Comparison of ENCODE assay signal across 12 mouse cellular contexts in the genomic region with DNA sequence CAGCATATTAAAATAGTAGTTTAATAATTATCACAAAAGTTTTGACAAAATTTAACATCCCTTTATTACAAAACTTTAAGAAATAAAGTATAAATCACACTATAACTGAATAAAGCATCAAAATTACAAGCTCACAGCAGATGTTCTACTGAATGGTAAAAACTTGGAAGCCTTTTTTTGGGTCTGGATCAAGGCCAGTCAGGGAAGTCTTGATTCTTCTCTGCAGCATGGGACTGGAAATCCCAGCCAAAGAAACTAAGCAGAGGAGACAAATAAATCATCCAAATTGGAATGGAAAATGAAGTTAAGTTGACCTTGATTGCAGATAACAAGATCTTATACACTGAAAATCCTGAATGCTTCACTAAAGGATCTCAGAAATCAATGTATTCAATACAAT.
DNase-seq lines count a peak whose midpoint lies in the region; ATAC-seq and TF ChIP-seq lines count a peak whose summit lies in the region.
"Had no signal": no experiment of that assay in that cellular context is flagged by ENCODE, and none has a peak within 500 bp of the region (broad histone marks: within the 10 kb centered on the region; RNA-seq: fewer than 3 reads in every experiment).

No protein-coding gene starts in this region.

- no peak for ATAC-seq in megakaryocyte progenitor cell, adult 5-6 weeks (replicated peaks; ENCODE audit: poor library complexity)

- DNase-seq in cerebellum, adult 9-10 months = peak; percentile 38
- DNase-seq in cerebellum, adult 11-12 months = no peak
- peak; percentile 25 for DNase-seq in layer of hippocampus, adult 11-12 months (ENCODE audit: low spot score)
- DNase-seq in layer of hippocampus, postnatal 36 days = no peak
- DNase-seq in adipocyte (ENCODE audit: low spot score) = peak; percentile 83
- DNase-seq in layer of hippocampus, adult 2 months (ENCODE audit: low spot score in 2 of 2) = peak; percentile 20 to 25
- DNase-seq in spleen, postnatal 14 days (ENCODE audit: low spot score in 2 of 2) = no peak
- DNase-seq: heart, adult 2 months; kidney, adult 2 months; lung, adult 18-20 months had no signal

- no peak for TF ChIP-seq CTCF in layer of hippocampus, adult 2 months (conservative IDR thresholded peaks at IDR 0.05)

- no peak overlapping the region for H3K4me3 ChIP-seq in layer of hippocampus, adult 2 months
- H3K4me3 ChIP-seq: forebrain, embryonic 12.5 days; heart, adult 2 months had no signal

- H3K27ac ChIP-seq in layer of hippocampus, adult 2 months = no peak overlapping the region
- H3K27ac ChIP-seq: forebrain, embryonic 12.5 days; heart, adult 2 months had no signal

Comparison
In these comparisons a context has a peak if more than half of its experiments do, and no peak if none do; other contexts are left out.
1. DNase-seq: peak in cerebellum, adult 9-10 months (single experiment), layer of hippocampus, adult 11-12 months (single experiment), adipocyte (single experiment) and layer of hippocampus, adult 2 months (2 of 2); none in cerebellum, adult 11-12 months (single experiment), layer of hippocampus, postnatal 36 days (0 of 2) and spleen, postnatal 14 days (0 of 2).